Mouse (Mus musculus) heart, postnatal 0 days (tissue): ENCODE results near the gene Nes.

Experiments
- CTCF ChIP-seq: IDR thresholded peaks from 2 replicates; pipeline ENCODE4 v1.5.1; 2016; ENCODE audit warnings: antibody characterized with exemption, control low read depth, low read depth
- EP300 ChIP-seq: IDR thresholded peaks from 2 replicates; pipeline ENCODE4 v1.6.1; 2016; ENCODE audit warnings: antibody characterized with exemption, low read depth

GRCm38 (mm10) chr3:87996401-87996800 is 25.5 kb downstream of the Nes start:
- no peak for TF ChIP-seq CTCF
- no peak for TF ChIP-seq EP300
